Mouse (Mus musculus): ENCODE measurements around the gene Lhfpl3. TPM values are rescaled to one million over a fixed set of nuclear protein-coding genes. Genes with fewer than 3 reads are reported as not detected.
"Not testable (repeated sequence)": the region's sequence is repeated elsewhere in the genome, so short reads cannot be mapped to it uniquely, and the experiment has no call there.

Gene Lhfpl3
- 1.1 and 1.8 TPM in 2 replicates for polyA plus RNA-seq (2014; fragmentation: Nextera tagmentation; extraction: Ambion mirVana)

- H3K27ac ChIP-seq (ENCODE audit: low read depth, low read length) = no peak within 1 kb of the TSS
Measured at GRCm38 (mm10) chr5:22745885-22746532, at the start of gene Lhfpl3. Lhfpl3 (plus strand) TSS chr5:22746059.

GRCm38 (mm10) chr5:22706271-22706670 lies 39.6 kb upstream of the Lhfpl3 start:
- H3K4me3 ChIP-seq (ENCODE audit: low read depth, low read length); H3K4me2 ChIP-seq (replicated peaks; ENCODE audit: low read depth, low read length); H3K27ac ChIP-seq (ENCODE audit: low read depth, low read length); DNase-seq (ENCODE audit: low spot score); H3K27me3 ChIP-seq (ENCODE audit: control insufficient read depth, insufficient read depth, low read length); H3K4me1 ChIP-seq (replicated peaks; ENCODE audit: control insufficient read depth, insufficient read depth, low read length); H3K36me3 ChIP-seq (ENCODE audit: control insufficient read depth, insufficient read depth, low read length); ATAC-seq (ENCODE audit: low FRiP score); H3K9me3 ChIP-seq (ENCODE audit: control insufficient read depth, low read length); H3K9ac ChIP-seq (ENCODE audit: low read depth, low read length): not testable (repeated sequence)
- 88% methylated on average over 4 of the region's 4 CpGs for WGBS

More at GRCm38 (mm10) chr5:22745885-22746532, at the start of gene Lhfpl3:
- H3K4me3 ChIP-seq (ENCODE audit: low read depth, low read length) = peak within 1 kb of the TSS; percentile 64
- ATAC-seq (ENCODE audit: low FRiP score) = peak; percentile 93
- peak within 1 kb of the TSS; percentile 46 for H3K9ac ChIP-seq (ENCODE audit: low read depth, low read length)
- DNase-seq (ENCODE audit: low spot score) = peak; percentile 77
- H3K9me3 ChIP-seq (ENCODE audit: control insufficient read depth, low read length) = no peaks in the 10 kb centered on the region
- H3K4me2 ChIP-seq (replicated peaks; ENCODE audit: low read depth, low read length) = peak within 1 kb of the TSS; percentile 97
- peaks cover 2% of the 10 kb centered on the region; the same call in 1 of the 2 replicates for H3K27me3 ChIP-seq (ENCODE audit: control insufficient read depth, insufficient read depth, low read length)
- H3K36me3 ChIP-seq (ENCODE audit: control insufficient read depth, insufficient read depth, low read length) = no peaks in the 10 kb centered on the region
- WGBS = under 1% methylated on average over 47 of the region's 53 CpGs
- H3K4me1 ChIP-seq (replicated peaks; ENCODE audit: control insufficient read depth, insufficient read depth, low read length) = no peaks in the 10 kb centered on the region

GRCm38 (mm10) chr5:22745529-22745884 lies 352 bp upstream of the Lhfpl3 start:
- H3K27ac ChIP-seq (ENCODE audit: low read depth, low read length) = no peak overlapping the region
- ATAC-seq (ENCODE audit: low FRiP score) = no peak; the same call in 1 of the 2 replicates
- H3K9ac ChIP-seq (ENCODE audit: low read depth, low read length) = peak overlapping the region; percentile 46; the same call in 1 of the 2 replicates
- H3K9me3 ChIP-seq (ENCODE audit: control insufficient read depth, low read length) = no peaks in the 10 kb centered on the region
- H3K36me3 ChIP-seq (ENCODE audit: control insufficient read depth, insufficient read depth, low read length) = no peaks in the 10 kb centered on the region
- H3K4me2 ChIP-seq (replicated peaks; ENCODE audit: low read depth, low read length) = peak overlapping the region; percentile 97
- no peak for DNase-seq (ENCODE audit: low spot score)
- peak overlapping the region; percentile 64 for H3K4me3 ChIP-seq (ENCODE audit: low read depth, low read length)
- WGBS = 2% methylated on average over 10 of the region's 10 CpGs
- no peaks in the 10 kb centered on the region for H3K4me1 ChIP-seq (replicated peaks; ENCODE audit: control insufficient read depth, insufficient read depth, low read length)
- peaks cover 2% of the 10 kb centered on the region; the same call in 1 of the 2 replicates for H3K27me3 ChIP-seq (ENCODE audit: control insufficient read depth, insufficient read depth, low read length)

GRCm38 (mm10) chr5:22746533-22747021 lies 718 bp downstream of the Lhfpl3 start:
- 3% methylated on average over 20 of the region's 20 CpGs for WGBS
- peak overlapping the region; percentile 97 for H3K4me2 ChIP-seq (replicated peaks; ENCODE audit: low read depth, low read length)
- H3K9me3 ChIP-seq (ENCODE audit: control insufficient read depth, low read length) = no peaks in the 10 kb centered on the region
- H3K36me3 ChIP-seq (ENCODE audit: control insufficient read depth, insufficient read depth, low read length) = no peaks in the 10 kb centered on the region
- ATAC-seq (ENCODE audit: low FRiP score) (peak; percentile 64), DNase-seq (ENCODE audit: low spot score) (peak; percentile 51)
- peak overlapping the region; percentile 46 for H3K9ac ChIP-seq (ENCODE audit: low read depth, low read length)
- peaks cover 2% of the 10 kb centered on the region; the same call in 1 of the 2 replicates for H3K27me3 ChIP-seq (ENCODE audit: control insufficient read depth, insufficient read depth, low read length)
- H3K4me1 ChIP-seq (replicated peaks; ENCODE audit: control insufficient read depth, insufficient read depth, low read length) = no peaks in the 10 kb centered on the region
- H3K27ac ChIP-seq (ENCODE audit: low read depth, low read length) = no peak overlapping the region
- H3K4me3 ChIP-seq (ENCODE audit: low read depth, low read length) = peak overlapping the region; percentile 64

- WGBS = 9% methylated on average over 7 of the region's 7 CpGs
- Histone ChIP-seq H3K4me3 (ENCODE audit: low read depth, low read length) (peak overlapping the region; percentile 64; the same call in 1 of the 2 replicates), H3K9me3 (ENCODE audit: control insufficient read depth, low read length) (no peaks in the 10 kb centered on the region), H3K27ac (ENCODE audit: low read depth, low read length) (no peak overlapping the region), H3K9ac (ENCODE audit: low read depth, low read length) (no peak overlapping the region), H3K4me2 (replicated peaks; ENCODE audit: low read depth, low read length) (peak overlapping the region; percentile 97), H3K27me3 (ENCODE audit: control insufficient read depth, insufficient read depth, low read length) (peaks cover 2% of the 10 kb centered on the region; the same call in 1 of the 2 replicates), H3K36me3 (ENCODE audit: control insufficient read depth, insufficient read depth, low read length) (no peaks in the 10 kb centered on the region), H3K4me1 (replicated peaks; ENCODE audit: control insufficient read depth, insufficient read depth, low read length) (no peaks in the 10 kb centered on the region)
- ATAC-seq (ENCODE audit: low FRiP score) (no peak), DNase-seq (ENCODE audit: low spot score) (peak; percentile 26)
Measured at GRCm38 (mm10) chr5:22747305-22747704, 1.4 kb downstream of the Lhfpl3 start.

- Histone ChIP-seq H3K4me2 (replicated peaks; ENCODE audit: low read depth, low read length) (no peak overlapping the region), H3K4me3 (ENCODE audit: low read depth, low read length) (no peak overlapping the region), H3K27ac (ENCODE audit: low read depth, low read length) (no peak overlapping the region), H3K9me3 (ENCODE audit: control insufficient read depth, low read length) (no peaks in the 10 kb centered on the region), H3K36me3 (ENCODE audit: control insufficient read depth, insufficient read depth, low read length) (no peaks in the 10 kb centered on the region), H3K27me3 (ENCODE audit: control insufficient read depth, insufficient read depth, low read length) (no peaks in the 10 kb centered on the region), H3K9ac (ENCODE audit: low read depth, low read length) (no peak overlapping the region), H3K4me1 (replicated peaks; ENCODE audit: control insufficient read depth, insufficient read depth, low read length) (no peaks in the 10 kb centered on the region)
- WGBS = 46% methylated on average over 3 of the region's 3 CpGs
- DNase-seq (ENCODE audit: low spot score) = no peak
- ATAC-seq (ENCODE audit: low FRiP score) = no peak
Measured at GRCm38 (mm10) chr5:22757261-22757660, 11.4 kb downstream of the Lhfpl3 start.

GRCm38 (mm10) chr5:22770726-22771125 lies 24.9 kb downstream of the Lhfpl3 start:
- ATAC-seq (ENCODE audit: low FRiP score) (no peak), DNase-seq (ENCODE audit: low spot score) (no peak)
- H3K9me3 ChIP-seq (ENCODE audit: control insufficient read depth, low read length) = no peaks in the 10 kb centered on the region
- H3K4me1 ChIP-seq (replicated peaks; ENCODE audit: control insufficient read depth, insufficient read depth, low read length) = no peaks in the 10 kb centered on the region
- H3K9ac ChIP-seq (ENCODE audit: low read depth, low read length) = no peak overlapping the region
- H3K4me3 ChIP-seq (ENCODE audit: low read depth, low read length) = no peak overlapping the region
- H3K27ac ChIP-seq (ENCODE audit: low read depth, low read length) = no peak overlapping the region
- 59% methylated on average over 1 of the region's 1 CpGs for WGBS
- H3K36me3 ChIP-seq (ENCODE audit: control insufficient read depth, insufficient read depth, low read length) = no peaks in the 10 kb centered on the region
- no peak overlapping the region for H3K4me2 ChIP-seq (replicated peaks; ENCODE audit: low read depth, low read length)
- H3K27me3 ChIP-seq (ENCODE audit: control insufficient read depth, insufficient read depth, low read length) = no peaks in the 10 kb centered on the region

- Histone ChIP-seq H3K36me3 (ENCODE audit: control insufficient read depth, insufficient read depth, low read length) (no peaks in the 10 kb centered on the region), H3K4me3 (ENCODE audit: low read depth, low read length) (no peak overlapping the region), H3K9me3 (ENCODE audit: control insufficient read depth, low read length) (no peaks in the 10 kb centered on the region), H3K9ac (ENCODE audit: low read depth, low read length) (no peak overlapping the region), H3K4me2 (replicated peaks; ENCODE audit: low read depth, low read length) (no peak overlapping the region), H3K27me3 (ENCODE audit: control insufficient read depth, insufficient read depth, low read length) (no peaks in the 10 kb centered on the region), H3K4me1 (replicated peaks; ENCODE audit: control insufficient read depth, insufficient read depth, low read length) (no peaks in the 10 kb centered on the region), H3K27ac (ENCODE audit: low read depth, low read length) (no peak overlapping the region)
- 74% methylated on average over 1 of the region's 1 CpGs for WGBS
- ATAC-seq (ENCODE audit: low FRiP score) (no peak), DNase-seq (ENCODE audit: low spot score) (no peak)
Measured at GRCm38 (mm10) chr5:22795361-22795760, 49.5 kb downstream of the Lhfpl3 start.

GRCm38 (mm10) chr5:22813426-22813825 lies 67.6 kb downstream of the Lhfpl3 start:
- WGBS = 80% methylated on average over 4 of the region's 4 CpGs
- H3K4me3 ChIP-seq (ENCODE audit: low read depth, low read length) = no peak overlapping the region
- H3K4me2 ChIP-seq (replicated peaks; ENCODE audit: low read depth, low read length) = no peak overlapping the region
- H3K4me1 ChIP-seq (replicated peaks; ENCODE audit: control insufficient read depth, insufficient read depth, low read length) = no peaks in the 10 kb centered on the region
- no peaks in the 10 kb centered on the region for H3K9me3 ChIP-seq (ENCODE audit: control insufficient read depth, low read length)
- no peak for DNase-seq (ENCODE audit: low spot score)
- H3K9ac ChIP-seq (ENCODE audit: low read depth, low read length) = no peak overlapping the region
- ATAC-seq (ENCODE audit: low FRiP score) = no peak
- H3K27me3 ChIP-seq (ENCODE audit: control insufficient read depth, insufficient read depth, low read length) = no peaks in the 10 kb centered on the region
- no peaks in the 10 kb centered on the region for H3K36me3 ChIP-seq (ENCODE audit: control insufficient read depth, insufficient read depth, low read length)
- no peak overlapping the region for H3K27ac ChIP-seq (ENCODE audit: low read depth, low read length)
